Mouse (Mus musculus) hindbrain, embryonic 14.5 days (tissue): ENCODE measurements around the gene Cfl2. TPM values are rescaled to one million over a fixed set of nuclear protein-coding genes. Genes with fewer than 3 reads are reported as not detected.

Experiments
- ATAC-seq: fragments of 200-750 bp; cut with Nextera tagmentation; 2 replicates; pipeline ENCODE4 v1.8.0; 2017; ENCODE audit warnings: moderate number of reproducible peaks, mild to moderate bottlenecking, moderate TSS enrichment, moderate library complexity; ENCODE audit not compliant: low FRiP score
- DNase-seq: peaks from one replicate; pipeline ENCODE4 v3.0.0-alpha.2; 2015; ENCODE audit warnings: low spot score
- H3K27ac ChIP-seq: fragments of 300-500 bp; sonication (generic); 2 replicates; pipeline ENCODE4 v1.5.1; 2014; ENCODE audit warnings: mild to moderate bottlenecking, moderate library complexity
- H3K27me3 ChIP-seq: fragments of 300-500 bp; sonication (generic); 2 replicates; pipeline ENCODE4 v1.6.1; 2014; ENCODE audit warnings: mild to moderate bottlenecking, low read length, mixed read lengths; ENCODE audit not compliant: control insufficient read depth, insufficient read depth
- H3K36me3 ChIP-seq: fragments of 300-500 bp; sonication (generic); replicated peaks from 2 replicates; pipeline ENCODE4 v1.6.1; 2014; ENCODE audit not compliant: control insufficient read depth, insufficient read depth
- H3K4me1 ChIP-seq: fragments of 300-500 bp; sonication (generic); replicated peaks from 2 replicates; pipeline ENCODE4 v1.6.1; 2014; ENCODE audit warnings: antibody characterized with exemption, low read length, mixed read lengths; ENCODE audit not compliant: control insufficient read depth, insufficient read depth
- H3K4me2 ChIP-seq: fragments of 300-500 bp; sonication (generic); replicated peaks from 2 replicates; pipeline ENCODE4 v1.6.1; 2014; ENCODE audit warnings: mild to moderate bottlenecking, moderate library complexity
- H3K4me3 ChIP-seq: fragments of 300-500 bp; sonication (generic); replicated peaks from 2 replicates; pipeline ENCODE4 v1.5.1; 2014; ENCODE audit warnings: mild to moderate bottlenecking, low read length
- H3K9ac ChIP-seq: fragments of 300-500 bp; sonication (generic); 2 replicates; pipeline ENCODE4 v1.6.1; 2014
- H3K9me3 ChIP-seq: fragments of 300-500 bp; sonication (generic); 2 replicates; pipeline ENCODE4 v1.6.1; 2016; ENCODE audit warnings: low read length; ENCODE audit not compliant: control insufficient read depth
- WGBS: fragments of 180-500 bp; shearing (Covaris S2); extraction: QIAGEN DNeasy Blood & Tissue Kit; methylation state at CpG from one replicate; pipeline ENCODE4 v1.1.7; 2014; 5-methylcytosine and 5-hydroxymethylcytosine counted together
- polyA plus RNA-seq: library from polyadenylated mRNA; unstranded; fragments of >200 nt; fragmentation: Nextera tagmentation; extraction: Ambion mirVana; gene quantifications from 2 replicates; pipeline ENCODE4 v1.2.1, GENCODE M21; 2014

Cfl2 gene
- polyA plus RNA-seq, 1 experiment from 2014 or later = 347 TPM

- no peak overlapping the region for H3K4me3 ChIP-seq
- no peak overlapping the region for H3K27ac ChIP-seq
- H3K36me3 ChIP-seq = no peaks in the 10 kb centered on the region
- H3K9me3 ChIP-seq = no peaks in the 10 kb centered on the region
- DNase-seq (no peak), ATAC-seq (no peak)
- H3K9ac ChIP-seq = no peak overlapping the region
- no peak overlapping the region for H3K4me2 ChIP-seq
- H3K4me1 ChIP-seq = no peaks in the 10 kb centered on the region
- WGBS = 67% methylated on average over 6 of the region's 6 CpGs
- no peaks in the 10 kb centered on the region for H3K27me3 ChIP-seq
Measured at GRCm38 (mm10) chr12:54819181-54819935, 43.3 kb downstream of the Cfl2 start.

- Histone ChIP-seq H3K4me2 (no peak overlapping the region), H3K9ac (no peak overlapping the region), H3K27ac (no peak overlapping the region), H3K4me3 (no peak overlapping the region), H3K9me3 (no peaks in the 10 kb centered on the region), H3K27me3 (no peaks in the 10 kb centered on the region), H3K36me3 (no peaks in the 10 kb centered on the region), H3K4me1 (no peaks in the 10 kb centered on the region)
- WGBS = 78% methylated on average over 2 of the region's 2 CpGs
- no peak for ATAC-seq
- DNase-seq = no peak
Measured at GRCm38 (mm10) chr12:54810142-54810541, 52.5 kb downstream of the Cfl2 start.

Other genes with a start within 250 kb of the Cfl2 start
- gene Sptssa, start 206.3 kb downstream of the Cfl2 start, polyA plus RNA-seq = 206 and 209 TPM in 2 replicates
- gene Eapp, start 167.0 kb downstream of the Cfl2 start, polyA plus RNA-seq = 64.4 and 78.5 TPM in 2 replicates
- gene Snx6, start 67.2 kb downstream of the Cfl2 start, polyA plus RNA-seq = 161 TPM in 2 replicates
- gene Gm20403, start 123.7 kb upstream of the Cfl2 start, polyA plus RNA-seq = not detected in 2 replicates
- 4.5 and 6.5 TPM in 2 replicates for gene Baz1a, start 151.5 kb upstream of the Cfl2 start, polyA plus RNA-seq
- gene 2700097O09Rik, start 217.2 kb upstream of the Cfl2 start, polyA plus RNA-seq = 26.6 and 27.5 TPM in 2 replicates
- 210 and 219 TPM in 2 replicates for gene Srp54a, start 217.4 kb upstream of the Cfl2 start, polyA plus RNA-seq